Mouse (Mus musculus): ENCODE results near the gene Pcbp4.

The Pcbp4 gene

GRCm38 (mm10) chr9:106463122-106464063, 10.3 kb downstream of the Pcbp4 start:
- no peak for DNase-seq (ENCODE audit: low spot score in 2 of 2)

- DNase-seq (ENCODE audit: low spot score in 2 of 2) = peak in 1 of 2 experiments; percentile 75
These were observed 11.9 kb downstream of the Pcbp4 start for GRCm38 (mm10) chr9:106464751-106465541.

GRCm38 (mm10) chr9:106465571-106466200, 12.6 kb downstream of the Pcbp4 start, which contains the start of gene Gpr62:
TSS of gene Gpr62 (minus strand) at chr9:106465938.
- no peak for DNase-seq (ENCODE audit: low spot score in 2 of 2)

- DNase-seq (ENCODE audit: low spot score in 2 of 2) = no peak
These were observed 13.6 kb downstream of the Pcbp4 start for GRCm38 (mm10) chr9:106466721-106467120.

GRCm38 (mm10) chr9:106467746-106468145, 14.7 kb downstream of the Pcbp4 start:
- no peak for DNase-seq (ENCODE audit: low spot score in 2 of 2)

- DNase-seq (ENCODE audit: low spot score in 2 of 2) = no peak
These were observed 16.2 kb downstream of the Pcbp4 start for GRCm38 (mm10) chr9:106469317-106469716.

GRCm38 (mm10) chr9:106469776-106470175, 16.7 kb downstream of the Pcbp4 start:
- DNase-seq (ENCODE audit: low spot score in 2 of 2) = no peak

- peak in 1 of 2 experiments; percentile 7 for DNase-seq (ENCODE audit: low spot score in 2 of 2)
These were observed 18.1 kb downstream of the Pcbp4 start for GRCm38 (mm10) chr9:106470991-106471750.

- peak in 1 of 2 experiments; percentile 58 for DNase-seq (ENCODE audit: low spot score in 2 of 2)
These were observed 18.8 kb downstream of the Pcbp4 start for GRCm38 (mm10) chr9:106471892-106472291.

GRCm38 (mm10) chr9:106472321-106472720, 19.2 kb downstream of the Pcbp4 start:
- no peak for DNase-seq (ENCODE audit: low spot score in 2 of 2)

GRCm38 (mm10) chr9:106473081-106473752, 20.1 kb downstream of the Pcbp4 start:
- DNase-seq (ENCODE audit: low spot score in 2 of 2) = peak; percentile 6 to 26

- DNase-seq (ENCODE audit: low spot score in 2 of 2) = peak; percentile 12 to 21
These were observed 20.6 kb downstream of the Pcbp4 start for GRCm38 (mm10) chr9:106473753-106474105.

- DNase-seq (ENCODE audit: low spot score in 2 of 2) = peak; percentile 21 to 36
These were observed 21.4 kb downstream of the Pcbp4 start for GRCm38 (mm10) chr9:106474456-106474855.

- DNase-seq (ENCODE audit: low spot score in 2 of 2) = peak; percentile 15 to 19
These were observed 22.0 kb downstream of the Pcbp4 start for GRCm38 (mm10) chr9:106475046-106475445.

- DNase-seq (ENCODE audit: low spot score in 2 of 2) = peak; percentile 7 to 13
These were observed 22.5 kb downstream of the Pcbp4 start, which contains the start of gene Rrp9 for GRCm38 (mm10) chr9:106475663-106476001. TSS of gene Rrp9 (plus strand) at chr9:106475963.

- DNase-seq (ENCODE audit: low spot score in 2 of 2) = peak; percentile 25 to 34
These were observed 23.2 kb downstream of the Pcbp4 start for GRCm38 (mm10) chr9:106476002-106476923.

- DNase-seq (ENCODE audit: low spot score in 2 of 2) = peak; percentile 99 to 100
These were observed 23.9 kb downstream of the Pcbp4 start, which contains the start of gene Parp3 for GRCm38 (mm10) chr9:106476924-106477484. TSS of gene Parp3 (minus strand) at chr9:106476949.

GRCm38 (mm10) chr9:106477649-106478048, 24.6 kb downstream of the Pcbp4 start:
- DNase-seq (ENCODE audit: low spot score in 2 of 2) = no peak

- peak; percentile 3 to 5 for DNase-seq (ENCODE audit: low spot score in 2 of 2)
These were observed 25.0 kb downstream of the Pcbp4 start for GRCm38 (mm10) chr9:106478101-106478500.
